13 mouse cellular contexts compared by ENCODE assay signal in the genomic region with DNA sequence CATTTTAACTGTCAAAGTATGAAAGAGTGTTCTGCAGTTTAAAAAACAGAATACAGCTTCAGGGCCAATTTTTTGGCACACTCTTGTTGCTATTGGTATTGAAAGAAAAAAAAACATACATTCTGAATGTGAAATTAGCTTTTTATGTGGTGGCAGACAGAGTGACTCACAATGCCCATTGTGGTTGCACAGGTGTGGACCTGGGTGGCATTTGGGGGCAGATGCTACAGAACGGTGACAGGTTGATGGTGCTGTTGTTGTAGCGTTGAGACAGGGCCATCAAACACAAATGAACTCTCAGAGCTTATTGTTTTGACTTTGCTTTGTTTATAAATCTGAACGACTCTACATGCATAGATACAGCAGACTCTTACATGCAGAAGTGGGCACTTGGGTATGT.
"Had no signal": no experiment of that assay in that cellular context is flagged by ENCODE, and none has a peak within 500 bp of the region (broad histone marks: within the 10 kb centered on the region; RNA-seq: fewer than 3 reads in every experiment).

No protein-coding gene starts in this region.

- H3K27me3 ChIP-seq: kidney, embryonic 15.5 days; limb, embryonic 13.5 days; liver, embryonic 13.5 days; midbrain, embryonic 12.5 days; neural tube, embryonic 13.5 days had no signal

- H3K9me3 ChIP-seq: kidney, embryonic 15.5 days; limb, embryonic 13.5 days; liver, embryonic 13.5 days; midbrain, embryonic 12.5 days; neural tube, embryonic 13.5 days had no signal

- H3K9ac ChIP-seq: kidney, embryonic 15.5 days; limb, embryonic 13.5 days; liver, embryonic 13.5 days; midbrain, embryonic 12.5 days; neural tube, embryonic 13.5 days had no signal

- H3K36me3 ChIP-seq: kidney, embryonic 15.5 days; limb, embryonic 13.5 days; liver, embryonic 13.5 days; midbrain, embryonic 12.5 days had no signal

- H3K4me2 ChIP-seq: kidney, embryonic 15.5 days; limb, embryonic 13.5 days; liver, embryonic 13.5 days; midbrain, embryonic 12.5 days; neural tube, embryonic 13.5 days had no signal

- DNase-seq: kidney, adult 2 months; kidney, postnatal 14 days; left cerebral cortex, postnatal 4 days; liver, embryonic 13.5 days; lung, adult 18-20 months; retina, postnatal 1 day; right cerebral cortex, postnatal 4 days; spleen, adult 18-20 months had no signal

- H3K4me3 ChIP-seq: kidney, embryonic 15.5 days; limb, embryonic 13.5 days; liver, embryonic 13.5 days; midbrain, embryonic 12.5 days; neural tube, embryonic 13.5 days had no signal

- H3K27ac ChIP-seq: kidney, embryonic 15.5 days; limb, embryonic 13.5 days; liver, embryonic 13.5 days; midbrain, embryonic 12.5 days; neural tube, embryonic 13.5 days had no signal

- ATAC-seq: midbrain, embryonic 16.5 days had no signal

- H3K4me1 ChIP-seq: kidney, embryonic 15.5 days had no signal
